Mouse (Mus musculus): ENCODE results near the gene Zfp106. TPM values are rescaled to one million over a fixed set of nuclear protein-coding genes. Genes with fewer than 3 reads are reported as not detected.
A peak's percentile ranks its signal among the peaks of the same experiment; 100 is the strongest.

The Zfp106 gene
- total and polyA plus RNA-seq, 2 experiments from 2014 or later = 41.7 to 58.7 TPM

DNA sequence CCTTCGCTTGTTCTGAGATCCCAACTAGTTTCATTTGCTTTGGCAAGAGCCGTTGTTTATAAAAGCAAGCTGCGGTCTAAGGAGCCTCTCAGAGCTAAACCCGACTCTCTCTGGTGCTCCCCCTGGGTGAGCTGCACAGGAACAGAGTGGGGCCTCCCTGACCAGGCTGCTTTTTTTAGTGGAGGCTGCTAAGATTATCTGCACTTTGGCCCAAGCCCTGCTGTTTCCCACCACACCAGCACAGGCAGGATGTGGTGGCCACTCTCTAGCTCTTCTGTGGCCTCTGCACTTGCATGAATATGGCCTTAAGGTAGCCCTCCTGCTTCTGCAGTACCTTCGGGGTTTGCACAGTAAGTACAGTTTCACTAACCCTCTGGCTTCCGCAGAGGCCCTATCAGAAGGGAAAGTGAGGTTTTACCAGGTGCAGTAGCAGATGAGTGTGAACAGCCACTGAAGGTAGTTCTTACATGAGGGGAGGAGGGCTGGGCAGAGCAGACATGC, 63.6 kb downstream of the Zfp106 start:
- Histone ChIP-seq H3K4me1 (ENCODE audit: control insufficient read depth, insufficient read depth) (peaks cover 19% of the 10 kb centered on the region), H3K36me3 (replicated peaks; ENCODE audit: control insufficient read depth, insufficient read depth, low read length) (peaks cover 4% of the 10 kb centered on the region; the same call in 1 of the 2 replicates), H3K27me3 (ENCODE audit: control insufficient read depth, insufficient read depth, low read length) (no peaks in the 10 kb centered on the region), H3K27ac (ENCODE audit: low read depth) (peak overlapping the region; percentile 66; the same call in 1 of the 2 replicates), H3K9ac (replicated peaks; ENCODE audit: low read depth, low read length) (no peak overlapping the region; the same call in 1 of the 2 replicates), H3K9me3 (replicated peaks; ENCODE audit: control insufficient read depth, low read length) (no peaks in the 10 kb centered on the region), H3K4me3 (ENCODE audit: low read depth, low read length) (no peak overlapping the region), H3K4me2 (ENCODE audit: low read depth, low read length) (peak overlapping the region; percentile 10; the same call in 1 of the 2 replicates)
- no peak for TF ChIP-seq EP300 (IDR thresholded peaks at IDR 0.05; ENCODE audit: low read depth)
- no peak for TF ChIP-seq CTCF (IDR thresholded peaks at IDR 0.05; ENCODE audit: low read depth)
- no peak for ATAC-seq (ENCODE audit: insufficient read depth, low read depth)
- whole genome bisulfite sequencing = 21% methylated on average over 6 of the region's 6 CpGs
- DNase-seq (ENCODE audit: low spot score) = no peak

- ATAC-seq (ENCODE audit: insufficient read depth, low read depth) (no peak), DNase-seq (ENCODE audit: low spot score) (no peak)
- peaks cover 19% of the 10 kb centered on the region for H3K4me1 ChIP-seq (ENCODE audit: control insufficient read depth, insufficient read depth)
- TF ChIP-seq CTCF (IDR thresholded peaks at IDR 0.05; ENCODE audit: low read depth) (no peak), EP300 (IDR thresholded peaks at IDR 0.05; ENCODE audit: low read depth) (no peak)
- H3K36me3 ChIP-seq (replicated peaks; ENCODE audit: control insufficient read depth, insufficient read depth, low read length) = no peaks in the 10 kb centered on the region
- H3K4me3 ChIP-seq (ENCODE audit: low read depth, low read length) = no peak overlapping the region
- H3K9me3 ChIP-seq (replicated peaks; ENCODE audit: control insufficient read depth, low read length) = no peaks in the 10 kb centered on the region
- no peak overlapping the region for H3K4me2 ChIP-seq (ENCODE audit: low read depth, low read length)
- H3K9ac ChIP-seq (replicated peaks; ENCODE audit: low read depth, low read length) = no peak overlapping the region
- no peaks in the 10 kb centered on the region for H3K27me3 ChIP-seq (ENCODE audit: control insufficient read depth, insufficient read depth, low read length)
- no peak overlapping the region for H3K27ac ChIP-seq (ENCODE audit: low read depth)
- 28% methylated on average over 3 of the region's 3 CpGs for WGBS
Measured at GRCm38 (mm10) chr2:120496511-120496910, 67.1 kb downstream of the Zfp106 start.

- ATAC-seq (ENCODE audit: insufficient read depth, low read depth) = no peak
- TF ChIP-seq EP300 (IDR thresholded peaks at IDR 0.05; ENCODE audit: low read depth) = no peak
- no peak for TF ChIP-seq CTCF (IDR thresholded peaks at IDR 0.05; ENCODE audit: low read depth)
- Histone ChIP-seq H3K36me3 (replicated peaks; ENCODE audit: control insufficient read depth, insufficient read depth, low read length) (no peaks in the 10 kb centered on the region), H3K9ac (replicated peaks; ENCODE audit: low read depth, low read length) (no peak overlapping the region), H3K4me1 (ENCODE audit: control insufficient read depth, insufficient read depth) (peaks cover 4% of the 10 kb centered on the region; the same call in 1 of the 2 replicates), H3K4me2 (ENCODE audit: low read depth, low read length) (no peak overlapping the region), H3K4me3 (ENCODE audit: low read depth, low read length) (no peak overlapping the region), H3K9me3 (replicated peaks; ENCODE audit: control insufficient read depth, low read length) (no peaks in the 10 kb centered on the region), H3K27ac (ENCODE audit: low read depth) (no peak overlapping the region), H3K27me3 (ENCODE audit: control insufficient read depth, insufficient read depth, low read length) (no peaks in the 10 kb centered on the region)
- no peak for DNase-seq (ENCODE audit: low spot score)
- 51% methylated on average over 4 of the region's 4 CpGs for WGBS
Measured at GRCm38 (mm10) chr2:120493254-120493653, 70.4 kb downstream of the Zfp106 start.

DNA sequence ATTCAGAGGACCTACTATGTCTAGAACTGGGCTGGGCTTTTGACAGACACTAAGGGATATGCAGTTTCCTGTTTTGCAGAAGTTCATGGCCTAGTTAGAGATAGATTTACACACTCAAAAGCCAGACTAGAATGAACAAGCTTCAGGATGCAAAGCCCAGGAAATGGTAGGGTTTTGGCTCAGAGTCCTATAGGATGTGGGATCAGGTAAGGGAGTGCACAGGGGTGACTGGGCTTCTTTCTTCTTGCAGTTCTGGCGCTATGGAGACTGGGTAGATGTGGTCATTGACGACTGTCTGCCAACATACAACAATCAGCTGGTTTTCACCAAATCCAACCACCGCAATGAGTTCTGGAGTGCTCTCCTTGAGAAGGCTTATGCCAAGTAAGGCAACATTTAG, 79.4 kb downstream of the Zfp106 start:
- Histone ChIP-seq H3K36me3 (replicated peaks; ENCODE audit: control insufficient read depth, insufficient read depth, low read length) (no peaks in the 10 kb centered on the region), H3K27ac (ENCODE audit: low read depth) (peak overlapping the region; percentile 79; the same call in 1 of the 2 replicates), H3K4me3 (ENCODE audit: low read depth, low read length) (no peak overlapping the region), H3K9me3 (replicated peaks; ENCODE audit: control insufficient read depth, low read length) (no peaks in the 10 kb centered on the region), H3K4me1 (ENCODE audit: control insufficient read depth, insufficient read depth) (peaks cover 15% of the 10 kb centered on the region), H3K27me3 (ENCODE audit: control insufficient read depth, insufficient read depth, low read length) (no peaks in the 10 kb centered on the region), H3K9ac (replicated peaks; ENCODE audit: low read depth, low read length) (no peak overlapping the region), H3K4me2 (ENCODE audit: low read depth, low read length) (no peak overlapping the region)
- TF ChIP-seq CTCF (IDR thresholded peaks at IDR 0.05; ENCODE audit: low read depth) (no peak), EP300 (IDR thresholded peaks at IDR 0.05; ENCODE audit: low read depth) (no peak)
- DNase-seq (ENCODE audit: low spot score) (no peak), ATAC-seq (ENCODE audit: insufficient read depth, low read depth) (no peak)
- WGBS = 89% methylated on average over 3 of the region's 3 CpGs

DNA sequence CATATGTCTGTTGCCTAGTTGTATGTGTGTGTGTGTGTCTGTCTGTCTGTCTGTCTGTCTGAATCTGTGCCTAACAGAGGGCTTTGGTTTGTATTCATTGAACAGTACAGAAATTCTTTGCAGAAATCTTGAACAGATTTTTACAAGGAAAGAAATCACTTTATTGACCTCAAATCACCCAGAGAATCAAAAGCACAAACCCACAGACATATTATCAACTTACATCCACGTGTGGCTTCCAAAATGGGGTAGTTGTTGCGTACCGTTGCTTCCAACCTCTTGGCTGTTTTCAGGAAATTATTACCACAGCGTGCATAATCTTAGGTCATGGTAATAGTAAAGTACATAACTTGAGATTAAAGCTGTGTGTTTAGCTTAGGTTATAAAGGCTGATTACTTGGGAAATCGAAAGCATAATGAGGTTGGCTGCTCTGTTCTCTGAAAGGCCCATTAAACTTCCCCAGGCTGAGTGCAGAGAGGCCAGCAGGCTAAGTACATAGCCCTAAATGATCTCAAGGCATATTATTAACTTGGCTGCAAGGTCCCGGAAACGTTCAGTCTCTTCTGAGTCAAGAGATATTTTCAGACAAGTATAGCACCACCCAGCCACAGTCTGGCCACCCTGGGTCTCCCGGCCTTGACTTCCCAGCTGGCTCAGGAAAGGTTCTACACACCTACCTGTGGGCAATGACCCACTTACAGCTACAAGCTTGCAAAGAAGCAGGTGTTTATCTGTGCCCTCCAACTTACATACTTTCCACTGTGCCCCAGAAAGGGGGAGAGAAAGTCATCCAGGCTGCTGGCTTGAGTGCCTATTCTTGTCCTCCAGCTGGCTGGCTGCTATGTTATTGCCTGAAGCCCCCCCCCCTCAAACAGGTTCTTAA, 80.9 kb downstream of the Zfp106 start:
- H3K36me3 ChIP-seq (replicated peaks; ENCODE audit: control insufficient read depth, insufficient read depth, low read length) = no peaks in the 10 kb centered on the region
- H3K4me2 ChIP-seq (ENCODE audit: low read depth, low read length) = no peak overlapping the region
- H3K4me3 ChIP-seq (ENCODE audit: low read depth, low read length) = no peak overlapping the region
- H3K4me1 ChIP-seq (ENCODE audit: control insufficient read depth, insufficient read depth) = peaks cover 15% of the 10 kb centered on the region
- peak; percentile 62 for DNase-seq (ENCODE audit: low spot score)
- H3K9me3 ChIP-seq (replicated peaks; ENCODE audit: control insufficient read depth, low read length) = no peaks in the 10 kb centered on the region
- ATAC-seq (ENCODE audit: insufficient read depth, low read depth) = peak; percentile 76
- no peak for TF ChIP-seq EP300 (IDR thresholded peaks at IDR 0.05; ENCODE audit: low read depth)
- no peak for TF ChIP-seq CTCF (IDR thresholded peaks at IDR 0.05; ENCODE audit: low read depth)
- H3K27ac ChIP-seq (ENCODE audit: low read depth) = peak overlapping the region; percentile 79
- H3K9ac ChIP-seq (replicated peaks; ENCODE audit: low read depth, low read length) = no peak overlapping the region
- 52% methylated on average over 8 of the region's 8 CpGs for WGBS
- H3K27me3 ChIP-seq (ENCODE audit: control insufficient read depth, insufficient read depth, low read length) = no peaks in the 10 kb centered on the region

Measured in heart, postnatal 0 days (tissue).